Mouse (Mus musculus) ES-Bruce4 (cell line): Measurements from ENCODE around the gene Aco1. TPM values are rescaled to one million over a fixed set of nuclear protein-coding genes. Genes with fewer than 3 reads are reported as not detected.

Experiments
- H3K27ac ChIP-seq: 2 replicates; pipeline ENCODE4 v1.5.1; 2012; ENCODE audit warnings: low read length, inconsistent platforms; ENCODE audit not compliant: insufficient read depth
- H3K27me3 ChIP-seq: 2 replicates; pipeline ENCODE4 v1.6.1; 2012; ENCODE audit warnings: mild to moderate bottlenecking, low read length, inconsistent platforms; ENCODE audit not compliant: control insufficient read depth, poor library complexity, insufficient read depth, severe bottlenecking
- H3K36me3 ChIP-seq: 2 replicates; pipeline ENCODE4 v1.6.1; 2012; ENCODE audit warnings: inconsistent platforms, mild to moderate bottlenecking, low read length, moderate library complexity; ENCODE audit not compliant: control insufficient read depth, poor library complexity, insufficient read depth, severe bottlenecking
- H3K4me1 ChIP-seq: one replicate; pipeline ENCODE4 v1.8.1; 2011; ENCODE audit warnings: low read length; ENCODE audit not compliant: control insufficient read depth, insufficient read depth
- H3K4me3 ChIP-seq: 2 replicates; pipeline ENCODE4 v1.5.1; 2011; ENCODE audit warnings: low read depth, mild to moderate bottlenecking, low read length
- H3K9ac ChIP-seq: 2 replicates; pipeline ENCODE4 v1.6.1; 2012; ENCODE audit warnings: low read depth, mild to moderate bottlenecking, inconsistent platforms; ENCODE audit not compliant: poor library complexity, severe bottlenecking
- H3K9me3 ChIP-seq: replicated peaks from 2 replicates; pipeline ENCODE4 v1.6.1; 2012; ENCODE audit warnings: mild to moderate bottlenecking, low read length, inconsistent platforms; ENCODE audit not compliant: control insufficient read depth, poor library complexity, insufficient read depth, severe bottlenecking
- CTCF ChIP-seq: IDR thresholded peaks from one replicate; pipeline ENCODE4 v1.8.1; 2011; ENCODE audit warnings: low read depth, low read length
- EP300 ChIP-seq: IDR thresholded peaks from 2 replicates; pipeline ENCODE4 v1.6.1; 2011; ENCODE audit warnings: low read depth, low read length; ENCODE audit not compliant: insufficient read depth
- POLR2A ChIP-seq: IDR thresholded peaks from one replicate; pipeline ENCODE4 v1.8.1; 2011; ENCODE audit warnings: low read length; ENCODE audit not compliant: insufficient read depth
- polyA plus RNA-seq: library from polyadenylated mRNA; stranded (reverse); fragments of >200 nt; gene quantifications from 2 replicates; pipeline ENCODE4 v1.2.4, GENCODE M21; 2011; ENCODE audit warnings: low read depth; ENCODE audit not compliant: missing spikeins, insufficient read depth, insufficient read length

Aco1 gene
- polyA plus RNA-seq, 1 experiment = 46.7 TPM

GRCm38 (mm10) chr4:40144543-40144942 lies 1.7 kb downstream of the Aco1 start:
- Histone ChIP-seq H3K4me1 (peaks cover 2% of the 10 kb centered on the region), H3K9ac (no peak overlapping the region), H3K36me3 (no peaks in the 10 kb centered on the region), H3K27ac (no peak overlapping the region), H3K4me3 (no peak overlapping the region), H3K27me3 (no peaks in the 10 kb centered on the region), H3K9me3 (no peaks in the 10 kb centered on the region)
- TF ChIP-seq EP300 (no peak), POLR2A (no peak), CTCF (no peak)

- Histone ChIP-seq H3K9me3 (no peaks in the 10 kb centered on the region), H3K27me3 (no peaks in the 10 kb centered on the region), H3K27ac (no peak overlapping the region), H3K4me3 (no peak overlapping the region), H3K36me3 (no peaks in the 10 kb centered on the region), H3K9ac (no peak overlapping the region), H3K4me1 (peaks cover 2% of the 10 kb centered on the region)
- TF ChIP-seq CTCF (no peak), POLR2A (no peak), EP300 (no peak)
Measured at GRCm38 (mm10) chr4:40144981-40145380, 2.1 kb downstream of the Aco1 start.

- Histone ChIP-seq H3K27me3 (no peaks in the 10 kb centered on the region), H3K36me3 (no peaks in the 10 kb centered on the region), H3K27ac (no peak overlapping the region), H3K9me3 (no peaks in the 10 kb centered on the region), H3K4me3 (no peak overlapping the region), H3K4me1 (no peaks in the 10 kb centered on the region), H3K9ac (no peak overlapping the region)
- TF ChIP-seq CTCF (no peak), POLR2A (no peak), EP300 (no peak)
Measured at GRCm38 (mm10) chr4:40148281-40148680, 5.4 kb downstream of the Aco1 start.

- Histone ChIP-seq H3K9me3 (no peaks in the 10 kb centered on the region), H3K27ac (no peak overlapping the region), H3K27me3 (no peaks in the 10 kb centered on the region), H3K9ac (no peak overlapping the region), H3K4me1 (no peaks in the 10 kb centered on the region), H3K4me3 (no peak overlapping the region), H3K36me3 (no peaks in the 10 kb centered on the region)
- no peak for TF ChIP-seq POLR2A
- no peak for TF ChIP-seq EP300
- TF ChIP-seq CTCF = no peak
Measured at GRCm38 (mm10) chr4:40150046-40150445, 7.2 kb downstream of the Aco1 start.

- no peaks in the 10 kb centered on the region for H3K4me1 ChIP-seq
- no peak overlapping the region for H3K4me3 ChIP-seq
- H3K27me3 ChIP-seq = no peaks in the 10 kb centered on the region
- H3K9me3 ChIP-seq = no peaks in the 10 kb centered on the region
- no peak for TF ChIP-seq POLR2A
- TF ChIP-seq CTCF = no peak
- TF ChIP-seq EP300 = no peak
- H3K36me3 ChIP-seq = no peaks in the 10 kb centered on the region
- no peak overlapping the region for H3K27ac ChIP-seq
- no peak overlapping the region for H3K9ac ChIP-seq
Measured at GRCm38 (mm10) chr4:40152771-40153170, 9.9 kb downstream of the Aco1 start.

DNA sequence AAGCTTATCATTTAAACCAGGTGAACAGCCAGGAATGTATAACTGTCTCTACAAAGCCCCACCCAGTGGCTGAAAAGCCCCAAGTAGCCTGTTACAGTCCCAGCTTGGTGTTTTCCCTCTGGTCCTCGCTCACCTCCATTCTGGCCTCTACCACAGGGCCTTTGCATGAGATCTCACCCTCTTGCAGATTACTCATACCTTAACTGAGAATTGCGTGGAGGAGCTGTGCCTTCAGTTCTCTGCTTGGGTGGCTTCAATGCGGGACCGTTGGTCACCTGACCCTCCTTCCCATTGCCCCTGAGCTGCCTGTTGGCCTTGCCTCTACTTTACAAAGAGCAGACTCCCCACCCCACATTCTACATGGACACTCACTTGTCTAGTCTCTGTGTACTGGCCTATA lies 10.6 kb downstream of the Aco1 start:
- no peak overlapping the region for H3K27ac ChIP-seq
- no peak overlapping the region for H3K9ac ChIP-seq
- no peaks in the 10 kb centered on the region for H3K9me3 ChIP-seq
- no peak overlapping the region for H3K4me3 ChIP-seq
- TF ChIP-seq CTCF = no peak
- TF ChIP-seq EP300 = no peak
- TF ChIP-seq POLR2A = no peak
- H3K27me3 ChIP-seq = no peaks in the 10 kb centered on the region
- H3K4me1 ChIP-seq = no peaks in the 10 kb centered on the region
- no peaks in the 10 kb centered on the region for H3K36me3 ChIP-seq
